Mouse (Mus musculus) kidney, adult 10 weeks (tissue): ENCODE measurements around the gene Gm9918. TPM values are rescaled to one million over a fixed set of nuclear protein-coding genes. Genes with fewer than 3 reads are reported as not detected.

ENCODE experiments used
- polyA plus RNA-seq: library from polyadenylated mRNA; stranded (reverse); fragments of 350-450 nt; fragmentation: Illumina TruSeq; extraction: RNeasy Lipid Tissue Mini Kit (QIAGEN cat#74804); gene quantifications from one replicate; pipeline ENCODE4 v1.2.3, GENCODE M21; 2014; ENCODE audit warnings: low read depth, low replicate concordance

Gene Gm9918
- polyA plus RNA-seq = not detected

DNA sequence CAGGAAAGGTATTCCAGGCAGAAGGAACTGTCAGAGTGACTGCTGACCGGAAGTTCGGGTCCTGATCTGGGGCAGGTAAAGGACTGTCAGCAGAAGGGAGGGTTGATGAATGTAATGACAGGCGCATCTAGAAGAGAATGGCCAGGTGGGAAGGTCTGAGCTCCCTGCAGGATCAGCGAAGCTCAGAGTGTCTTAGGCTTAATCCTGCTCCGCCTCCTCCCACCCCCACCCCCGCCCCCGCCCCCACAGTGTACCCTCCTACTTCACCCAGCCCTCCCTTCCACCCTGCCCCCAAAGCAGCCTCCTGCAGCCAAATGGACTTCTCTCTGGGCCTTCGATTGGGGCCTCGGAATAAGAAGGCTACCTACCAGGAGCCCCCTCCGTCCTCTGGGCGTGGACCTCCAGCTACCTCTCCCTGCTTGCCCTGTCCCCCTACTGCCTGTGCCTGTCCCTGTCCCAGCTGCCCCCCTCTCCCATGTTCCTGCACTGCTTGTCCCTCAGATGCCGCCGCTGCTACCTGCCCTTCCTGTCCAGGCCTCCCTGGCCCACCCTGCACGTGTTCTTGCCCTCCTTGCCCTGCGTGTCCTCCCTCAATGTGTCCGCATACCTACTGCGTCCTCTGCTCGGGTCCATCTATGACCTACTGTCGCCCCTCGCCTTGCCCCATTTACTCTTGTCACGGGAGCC is at the start of gene Gm9918:
Gm9918 (plus strand) TSS at position 290 of the 687 bp plus-strand sequence.

DNA sequence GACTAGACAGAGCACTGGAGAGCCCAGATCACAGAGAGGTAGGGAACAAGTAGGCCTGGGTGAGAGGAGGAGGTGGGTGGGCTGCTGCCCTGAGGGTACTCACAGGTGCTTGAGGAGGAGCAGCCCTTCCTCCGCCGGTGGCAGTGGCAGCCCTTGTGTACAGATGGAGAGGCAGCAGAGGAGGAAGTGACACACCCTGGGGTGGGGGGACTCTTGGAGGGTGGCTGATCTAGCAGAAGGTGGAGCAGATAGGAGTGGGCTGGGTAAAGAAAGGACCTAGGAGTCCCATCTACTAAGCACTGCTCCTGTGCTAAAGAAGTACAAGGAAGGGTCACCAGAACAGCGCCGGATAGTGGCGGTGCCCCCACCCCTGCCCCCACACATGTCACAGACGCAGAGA is 38.6 kb upstream of the Gm9918 start, which contains the start of gene Itgb7:
Itgb7 (minus strand) TSS at position 197 of the 400 bp plus-strand sequence.

DNA sequence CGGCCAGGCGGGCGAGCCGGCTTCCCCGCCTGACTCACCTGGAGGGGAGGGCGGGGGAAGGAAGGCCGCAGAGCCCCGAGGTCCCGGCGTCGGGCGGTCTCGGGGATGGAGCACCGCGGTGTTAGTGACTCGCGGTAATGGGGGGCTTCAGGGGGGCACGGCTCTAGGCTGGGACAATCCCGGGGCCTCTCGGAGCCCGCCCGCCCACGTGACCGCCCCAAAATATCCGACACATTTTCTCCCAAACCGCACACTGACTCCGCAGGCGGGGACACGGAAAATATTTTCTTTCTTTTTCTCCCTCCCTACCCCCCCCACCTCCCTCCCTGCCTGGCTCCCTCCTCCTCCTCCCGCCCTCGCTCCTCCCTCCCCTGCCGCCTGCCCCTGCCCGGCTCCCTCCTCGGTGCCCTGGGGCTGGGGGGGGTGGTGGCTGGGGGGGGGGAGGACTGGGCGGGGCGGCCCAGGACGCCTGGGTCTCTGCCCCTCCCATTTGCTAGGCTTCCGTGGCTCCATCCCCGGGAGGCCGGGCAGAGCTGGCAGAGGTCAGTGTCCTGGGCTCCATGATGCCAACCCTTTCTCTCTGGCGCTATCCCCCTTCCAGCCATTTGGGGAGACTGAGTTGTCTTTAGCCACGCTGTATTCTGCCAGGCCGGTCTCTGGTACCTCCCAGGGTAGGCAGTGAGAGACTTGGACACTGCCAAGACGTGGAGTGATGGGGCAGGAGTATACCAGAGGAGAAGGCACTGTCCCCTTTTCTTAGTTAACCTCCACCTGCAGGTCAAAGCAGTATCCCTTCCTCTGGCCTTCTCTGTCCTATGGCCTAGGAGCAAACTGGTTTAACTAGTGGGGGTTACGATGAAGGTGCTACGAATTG is 12.9 kb upstream of the Gm9918 start, which contains the start of gene Rarg:
Rarg (minus strand) TSS at position 316 of the 874 bp plus-strand sequence.

DNA sequence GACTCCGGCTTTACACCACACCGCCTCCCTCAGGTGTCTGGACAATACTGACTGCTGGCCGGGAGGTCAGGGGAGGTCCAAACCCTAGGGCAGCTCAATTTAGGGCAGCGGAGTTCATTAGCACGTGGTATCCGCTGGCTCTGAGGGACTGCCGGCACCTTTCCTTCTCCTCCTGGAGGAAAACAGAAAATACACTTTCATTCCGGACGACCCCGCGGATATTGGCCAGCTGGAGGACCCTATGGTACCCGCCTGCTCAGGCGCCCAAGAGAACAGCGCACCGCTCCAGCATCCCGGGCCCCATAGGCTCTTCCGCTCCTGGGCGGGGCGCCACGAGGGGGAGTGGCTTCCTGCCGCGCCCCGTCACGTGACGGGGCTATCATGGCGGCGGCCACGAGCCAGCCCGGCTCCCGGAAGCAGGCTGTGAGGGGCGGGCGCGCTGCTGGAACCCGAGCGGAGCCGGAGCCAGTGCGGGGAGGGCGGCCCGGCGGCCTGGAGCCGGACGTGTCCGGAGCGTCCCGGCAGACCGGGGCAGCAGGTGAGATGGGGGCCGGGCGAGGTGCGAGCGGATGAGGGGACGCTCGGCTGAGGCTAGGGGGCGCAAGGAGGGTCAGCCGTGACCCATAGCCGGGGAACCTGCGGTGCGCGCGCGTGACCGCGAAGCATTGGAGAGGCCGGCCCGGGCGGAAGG is 8.9 kb downstream of the Gm9918 start, which contains the start of gene Mfsd5:
Mfsd5 (plus strand) TSS at position 363 of the 691 bp plus-strand sequence.

DNA sequence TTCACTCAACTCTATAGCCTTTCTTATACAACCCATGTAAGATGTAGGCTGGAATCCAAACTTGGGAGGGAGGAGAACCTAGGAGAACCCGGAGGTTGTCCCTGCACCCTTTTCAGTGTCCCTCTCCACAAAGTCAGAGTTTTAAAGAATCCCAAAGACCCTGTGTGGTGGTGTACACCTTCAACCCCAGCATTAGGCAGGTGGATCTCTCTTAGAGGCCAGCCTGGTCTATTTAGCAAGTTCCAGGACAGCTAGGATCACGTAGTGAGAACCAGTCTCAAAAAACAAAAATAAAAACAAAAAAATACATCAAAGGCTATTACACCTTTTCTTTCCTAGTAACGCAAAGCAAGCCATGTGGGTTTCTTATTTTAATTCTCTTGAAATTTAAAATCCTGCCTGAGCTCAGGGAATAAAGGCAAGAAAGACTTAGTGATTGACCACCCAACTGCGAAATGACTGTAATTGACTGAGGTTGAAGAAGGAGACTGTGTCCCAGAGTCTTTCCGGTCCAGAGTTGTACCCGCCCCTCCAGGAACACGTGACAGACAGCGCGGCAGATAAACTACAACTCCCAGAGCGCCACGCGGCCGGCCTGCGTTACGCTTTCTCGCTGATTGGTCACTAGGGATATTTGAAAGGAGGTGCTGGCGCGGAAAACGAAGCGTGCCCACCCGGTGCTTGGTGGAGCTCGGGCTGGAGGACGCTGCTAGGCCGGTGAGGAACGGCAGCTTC is 25.4 kb downstream of the Gm9918 start, which contains the start of gene Espl1:
Espl1 (plus strand) TSS at position 634 of the 735 bp plus-strand sequence.

Other genes with a start within 250 kb of the Gm9918 start
- gene Krt18, start 242.4 kb upstream of the Gm9918 start, polyA plus RNA-seq = 1.5 TPM
- gene Eif4b, start 196.8 kb upstream of the Gm9918 start, polyA plus RNA-seq = 196 TPM
- 32.3 TPM for gene Tns2, start 170.2 kb upstream of the Gm9918 start, polyA plus RNA-seq
- 0.44 TPM for gene Spryd3, start 134.3 kb upstream of the Gm9918 start, polyA plus RNA-seq
- gene Igfbp6, start 126.2 kb upstream of the Gm9918 start, polyA plus RNA-seq = not detected
- not detected for gene Soat2, start 120.0 kb upstream of the Gm9918 start, polyA plus RNA-seq
- gene Zfp740, start 67.3 kb upstream of the Gm9918 start, polyA plus RNA-seq = 24.9 TPM
- gene Csad, start 65.8 kb upstream of the Gm9918 start, polyA plus RNA-seq = 66.9 TPM
- not detected for gene Itgb7, start 38.6 kb upstream of the Gm9918 start, polyA plus RNA-seq
- 5.9 TPM for gene Rarg, start 13.0 kb upstream of the Gm9918 start, polyA plus RNA-seq
- gene Mfsd5, start 8.9 kb downstream of the Gm9918 start, polyA plus RNA-seq = 0.93 TPM
- not detected for gene Espl1, start 25.7 kb downstream of the Gm9918 start, polyA plus RNA-seq
- gene Pfdn5, start 55.6 kb downstream of the Gm9918 start, polyA plus RNA-seq = 84.0 TPM
- 4.4 TPM for gene Myg1, start 61.1 kb downstream of the Gm9918 start, polyA plus RNA-seq
- 3.6 TPM for gene Aaas, start 80.2 kb downstream of the Gm9918 start, polyA plus RNA-seq
- not detected for gene Sp7, start 96.6 kb downstream of the Gm9918 start, polyA plus RNA-seq
- 55.3 TPM for gene Sp1, start 135.6 kb downstream of the Gm9918 start, polyA plus RNA-seq
- gene Amhr2, start 174.8 kb downstream of the Gm9918 start, polyA plus RNA-seq = not detected
- gene Prr13, start 188.5 kb downstream of the Gm9918 start, polyA plus RNA-seq = 53.1 TPM
- gene Pcbp2, start 200.0 kb downstream of the Gm9918 start, polyA plus RNA-seq = 701 TPM
- gene Gm10337, start 233.2 kb downstream of the Gm9918 start, polyA plus RNA-seq = not detected
- gene Map3k12, start 246.5 kb downstream of the Gm9918 start, polyA plus RNA-seq = 1.4 TPM
- 1.1 TPM for gene Tarbp2, start 247.6 kb downstream of the Gm9918 start, polyA plus RNA-seq